Comparison of ENCODE assay signal across 7 mouse cellular contexts in the genomic region with DNA sequence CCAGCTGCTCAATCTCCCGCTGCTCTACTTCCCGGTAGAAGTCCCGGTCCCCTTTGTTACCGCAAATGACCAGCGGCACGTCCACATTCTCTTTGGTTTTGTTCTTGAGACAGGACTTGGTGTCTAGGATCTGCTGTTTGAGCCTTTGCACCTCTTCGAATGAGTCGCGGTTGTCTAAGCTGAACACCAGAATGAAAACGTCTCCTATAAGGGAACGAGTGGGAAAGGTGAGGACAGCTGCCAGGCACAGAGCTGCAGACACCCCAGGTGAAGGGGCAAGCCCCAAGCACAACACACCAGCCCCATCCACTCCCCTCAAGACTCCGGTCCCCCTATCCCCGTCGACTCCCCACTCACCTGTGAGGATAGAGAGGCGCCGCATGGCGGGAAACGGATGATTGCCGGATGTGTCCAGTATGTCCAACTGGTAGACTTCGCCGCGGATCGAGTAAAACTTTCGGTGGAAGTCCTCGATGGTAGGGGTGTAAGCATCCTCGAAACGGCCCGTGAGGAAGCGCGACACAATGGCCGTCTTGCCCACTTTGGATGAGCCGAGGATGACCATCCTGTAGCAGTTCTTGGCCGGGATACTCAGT. TPM values are rescaled to one million over a fixed set of nuclear protein-coding genes. Genes with fewer than 3 reads are reported as not detected.
DNase-seq lines count a peak whose midpoint lies in the region; ATAC-seq and TF ChIP-seq lines count a peak whose summit lies in the region.

No protein-coding gene starts in this region.

- peak overlapping the region; percentile 92 for H3K4me2 ChIP-seq in forebrain, postnatal 0 days (ENCODE audit: low read depth)
- peak overlapping the region; percentile 73 for H3K4me2 ChIP-seq in kidney, embryonic 16.5 days (replicated peaks; ENCODE audit: low read depth, low read length)

- WGBS in thymus, adult 2 months = 1% methylated on average over 33 of the region's 33 CpGs
- 4% methylated on average over 33 of the region's 33 CpGs for WGBS in forebrain, postnatal 0 days
- 2% methylated on average over 33 of the region's 33 CpGs for WGBS in kidney, embryonic 16.5 days
- WGBS in midbrain, embryonic 10.5 days = 4% methylated on average over 33 of the region's 33 CpGs

- no peak for TF ChIP-seq CTCF in thymus, adult 2 months (IDR thresholded peaks at IDR 0.05; ENCODE audit: borderline replicate concordance, control insufficient read depth, extremely low read depth, insufficient read depth, low read length, poor library complexity)
- no peak for TF ChIP-seq CTCF in forebrain, postnatal 0 days (IDR thresholded peaks at IDR 0.05; ENCODE audit: low read depth)

- no peak for ATAC-seq in forebrain, postnatal 0 days
- ATAC-seq in kidney, embryonic 16.5 days (ENCODE audit: low FRiP score, low TSS enrichment) = 0 out of 2 replicates have a peak, but pooled peaks have one; percentile 18

- no peaks in the 10 kb centered on the region for H3K9me3 ChIP-seq in forebrain, postnatal 0 days (ENCODE audit: low read length)
- H3K9me3 ChIP-seq in kidney, embryonic 16.5 days (ENCODE audit: low read length) = no peaks in the 10 kb centered on the region
- no peaks in the 10 kb centered on the region for H3K9me3 ChIP-seq in midbrain, embryonic 10.5 days (replicated peaks)

- H3K4me3 ChIP-seq in thymus, adult 2 months (ENCODE audit: control insufficient read depth, insufficient read depth, low read length) = peak overlapping the region; percentile 37
- H3K4me3 ChIP-seq in forebrain, postnatal 0 days (ENCODE audit: low read depth, low read length) = peak overlapping the region; percentile 42
- H3K4me3 ChIP-seq in kidney, embryonic 16.5 days (ENCODE audit: low read length) = peak overlapping the region; percentile 52
- H3K4me3 ChIP-seq in midbrain, embryonic 10.5 days = peak overlapping the region; percentile 62

- H3K4me1 ChIP-seq in thymus, adult 2 months (replicated peaks; ENCODE audit: control insufficient read depth, insufficient read depth, low read length) = peaks cover 26% of the 10 kb centered on the region
- H3K4me1 ChIP-seq in forebrain, postnatal 0 days (ENCODE audit: insufficient read depth) = peaks cover 18% of the 10 kb centered on the region
- peaks cover 29% of the 10 kb centered on the region for H3K4me1 ChIP-seq in kidney, embryonic 16.5 days (ENCODE audit: insufficient read depth, low read length)
- peaks cover 38% of the 10 kb centered on the region for H3K4me1 ChIP-seq in midbrain, embryonic 10.5 days

- peaks cover 12% of the 10 kb centered on the region; the same call in 1 of the 2 replicates for H3K27me3 ChIP-seq in thymus, adult 2 months (ENCODE audit: control insufficient read depth, insufficient read depth, low read length)
- H3K27me3 ChIP-seq in forebrain, postnatal 0 days (ENCODE audit: insufficient read depth, low read length) = peaks cover 18% of the 10 kb centered on the region
- H3K27me3 ChIP-seq in kidney, embryonic 16.5 days (ENCODE audit: insufficient read depth, low read length) = peaks cover 11% of the 10 kb centered on the region
- H3K27me3 ChIP-seq in midbrain, embryonic 10.5 days (ENCODE audit: low read depth, poor library complexity, severe bottlenecking) = peaks cover 45% of the 10 kb centered on the region

- no peak overlapping the region for H3K27ac ChIP-seq in thymus, adult 2 months (ENCODE audit: control insufficient read depth, insufficient read depth, low read length)
- no peak overlapping the region for H3K27ac ChIP-seq in forebrain, postnatal 0 days (ENCODE audit: low read depth, low read length)
- H3K27ac ChIP-seq in kidney, embryonic 16.5 days (ENCODE audit: low read length) = no peak overlapping the region
- peak overlapping the region; percentile 67; the same call in 1 of the 2 replicates for H3K27ac ChIP-seq in midbrain, embryonic 10.5 days (replicated peaks)

- H3K9ac ChIP-seq in forebrain, postnatal 0 days = peak overlapping the region; percentile 40
- H3K9ac ChIP-seq in kidney, embryonic 16.5 days (replicated peaks; ENCODE audit: low read length) = peak overlapping the region; percentile 74

- H3K36me3 ChIP-seq in thymus, adult 2 months (ENCODE audit: control insufficient read depth, insufficient read depth, low read length) = peaks cover 6% of the 10 kb centered on the region
- H3K36me3 ChIP-seq in forebrain, postnatal 0 days (ENCODE audit: insufficient read depth) = peaks cover 13% of the 10 kb centered on the region; the same call in 1 of the 2 replicates
- peaks cover 18% of the 10 kb centered on the region for H3K36me3 ChIP-seq in kidney, embryonic 16.5 days (ENCODE audit: insufficient read depth, low read length)
- H3K36me3 ChIP-seq in midbrain, embryonic 10.5 days = peaks cover 29% of the 10 kb centered on the region

- peak; percentile 14 for DNase-seq in thymus, adult 2 months
- DNase-seq in thymus, postnatal 10 days (ENCODE audit: low spot score in 2 of 2) = no peak
- peak; percentile 34 for DNase-seq in cerebellum, adult 8-10 months
- DNase-seq in forebrain, postnatal 0 days = peak; percentile 40
- DNase-seq in midbrain, embryonic 10.5 days (ENCODE audit: low spot score) = no peak
- no peak for DNase-seq in frontal cortex, postnatal 25 days (ENCODE audit: low spot score in 2 of 2)

- TF ChIP-seq POLR2A in thymus, adult 2 months (IDR thresholded peaks at IDR 0.05; ENCODE audit: control insufficient read depth, extremely low read depth, insufficient read depth, low read length, poor library complexity) = no peak

RNA-seq across cellular contexts. Expression of gene Rasd1, which starts 0.5 kb away (rescaled TPM):
- polyA plus RNA-seq in thymus, adult 2 months (2012; rRNA removed) = 2.7 and 4.8 TPM in 2 replicates
- total RNA-seq in forebrain, postnatal 0 days (2014; rRNA removed) = 0.23 and 1.00 TPM in 2 replicates
- polyA plus RNA-seq in forebrain, postnatal 0 days (2015; fragmentation: Nextera tagmentation; extraction: Ambion mirVana) = 1.4 and 3.3 TPM in 2 replicates
- polyA plus RNA-seq in kidney, embryonic 16.5 days (2015; fragmentation: Nextera tagmentation; extraction: Ambion mirVana) = 3.3 and 4.2 TPM in 2 replicates
- 1.7 TPM in 2 replicates for polyA plus RNA-seq in midbrain, embryonic 10.5 days (2016; fragmentation: Nextera tagmentation; extraction: Ambion mirVana)

RNA-seq across cellular contexts. Expression of gene Med9, which starts 16.3 kb away (rescaled TPM):
- polyA plus RNA-seq in thymus, adult 2 months (2012; rRNA removed) = 21.0 and 23.6 TPM in 2 replicates
- total RNA-seq in forebrain, postnatal 0 days (2014; rRNA removed) = 27.9 and 31.6 TPM in 2 replicates
- polyA plus RNA-seq in forebrain, postnatal 0 days (2015; fragmentation: Nextera tagmentation; extraction: Ambion mirVana) = 32.4 and 36.0 TPM in 2 replicates
- polyA plus RNA-seq in kidney, embryonic 16.5 days (2015; fragmentation: Nextera tagmentation; extraction: Ambion mirVana) = 49.1 and 49.3 TPM in 2 replicates
- polyA plus RNA-seq in midbrain, embryonic 10.5 days (2016; fragmentation: Nextera tagmentation; extraction: Ambion mirVana) = 51.2 and 55.9 TPM in 2 replicates

Comparison
In these comparisons a context has a peak if more than half of its experiments do, and no peak if none do; other contexts are left out.
1. DNase-seq: peak in thymus, adult 2 months (single experiment), cerebellum, adult 8-10 months (single experiment) and forebrain, postnatal 0 days (single experiment); none in thymus, postnatal 10 days (0 of 2), midbrain, embryonic 10.5 days (single experiment) and frontal cortex, postnatal 25 days (0 of 2).
2. Peak in every context shown above with its lines, with median percentiles within 50 percentile points of each other: H3K4me3 ChIP-seq.